Mouse (Mus musculus): ENCODE measurements around the gene Sipa1l3. TPM values are rescaled to one million over a fixed set of nuclear protein-coding genes. Genes with fewer than 3 reads are reported as not detected.
A peak's percentile ranks its signal among the peaks of the same experiment; 100 is the strongest.

The Sipa1l3 gene
- total and polyA plus RNA-seq, 2 experiments from 2014 or later = 19.7 to 110 TPM

DNA sequence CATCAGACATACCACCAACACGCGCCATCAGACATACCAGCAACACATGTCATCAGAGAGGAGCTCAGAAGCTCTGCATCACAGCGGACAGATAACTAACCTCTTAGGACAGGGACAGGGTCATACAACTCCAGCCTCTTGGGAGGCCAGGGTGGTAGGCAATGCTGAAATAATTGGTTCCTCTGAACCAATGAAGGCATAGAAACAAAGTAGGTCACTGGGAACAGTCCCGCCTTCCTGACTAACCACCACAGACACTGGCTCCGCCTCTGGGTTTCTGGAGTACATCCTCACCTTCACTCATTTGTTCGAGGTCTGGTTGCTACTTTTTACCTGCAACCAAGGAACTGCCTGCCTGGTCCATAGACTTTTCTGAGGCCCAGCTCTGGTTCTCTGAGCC lies 66.1 kb downstream of the Sipa1l3 start:
- no peaks in the 10 kb centered on the region for H3K36me3 ChIP-seq (ENCODE audit: insufficient read depth, low read length)
- no peak for DNase-seq (ENCODE audit: low spot score)
- H3K9ac ChIP-seq (replicated peaks; ENCODE audit: low read length) = no peak overlapping the region
- H3K27me3 ChIP-seq (ENCODE audit: insufficient read depth, low read length) = no peaks in the 10 kb centered on the region
- H3K4me1 ChIP-seq (ENCODE audit: insufficient read depth, low read length) = peaks cover 30% of the 10 kb centered on the region
- no peaks in the 10 kb centered on the region for H3K9me3 ChIP-seq (ENCODE audit: low read length)
- 83% methylated on average over 6 of the region's 6 CpGs for WGBS
- peak overlapping the region; percentile 70 for H3K27ac ChIP-seq
- no peak overlapping the region for H3K4me2 ChIP-seq (ENCODE audit: low read depth, low read length)
- ATAC-seq = no peak
- no peak overlapping the region for H3K4me3 ChIP-seq (ENCODE audit: low read length)
- no peak for TF ChIP-seq CTCF (IDR thresholded peaks at IDR 0.05; ENCODE audit: low read depth)

DNA sequence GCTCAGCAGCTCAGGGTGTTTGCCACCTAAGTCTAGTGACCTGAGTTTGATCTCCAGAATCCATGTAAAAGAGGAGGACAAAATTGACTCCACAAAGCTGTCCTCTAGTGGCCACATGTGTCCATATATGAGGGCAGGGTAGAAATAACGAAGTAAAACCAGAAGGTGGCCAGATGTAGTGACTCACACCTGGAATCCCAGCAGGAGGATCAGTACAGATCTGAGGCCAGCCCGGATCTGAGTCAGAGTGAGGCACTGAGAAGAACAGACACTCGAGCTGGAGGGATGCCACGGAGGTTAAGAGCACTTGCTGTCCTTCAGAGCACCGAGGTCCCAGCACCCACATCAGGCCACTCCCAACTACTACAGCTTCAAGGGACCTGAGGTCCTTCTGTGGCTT lies 68.3 kb downstream of the Sipa1l3 start:
- no peak overlapping the region for H3K4me3 ChIP-seq (ENCODE audit: low read length)
- H3K9ac ChIP-seq (replicated peaks; ENCODE audit: low read length) = no peak overlapping the region
- no peaks in the 10 kb centered on the region for H3K36me3 ChIP-seq (ENCODE audit: insufficient read depth, low read length)
- peaks cover 30% of the 10 kb centered on the region for H3K4me1 ChIP-seq (ENCODE audit: insufficient read depth, low read length)
- H3K27me3 ChIP-seq (ENCODE audit: insufficient read depth, low read length) = no peaks in the 10 kb centered on the region
- 77% methylated on average over 5 of the region's 5 CpGs for WGBS
- H3K9me3 ChIP-seq (ENCODE audit: low read length) = no peaks in the 10 kb centered on the region
- no peak overlapping the region for H3K4me2 ChIP-seq (ENCODE audit: low read depth, low read length)
- no peak for ATAC-seq
- TF ChIP-seq CTCF (IDR thresholded peaks at IDR 0.05; ENCODE audit: low read depth) = no peak
- no peak for DNase-seq (ENCODE audit: low spot score)
- H3K27ac ChIP-seq = no peak overlapping the region

DNA sequence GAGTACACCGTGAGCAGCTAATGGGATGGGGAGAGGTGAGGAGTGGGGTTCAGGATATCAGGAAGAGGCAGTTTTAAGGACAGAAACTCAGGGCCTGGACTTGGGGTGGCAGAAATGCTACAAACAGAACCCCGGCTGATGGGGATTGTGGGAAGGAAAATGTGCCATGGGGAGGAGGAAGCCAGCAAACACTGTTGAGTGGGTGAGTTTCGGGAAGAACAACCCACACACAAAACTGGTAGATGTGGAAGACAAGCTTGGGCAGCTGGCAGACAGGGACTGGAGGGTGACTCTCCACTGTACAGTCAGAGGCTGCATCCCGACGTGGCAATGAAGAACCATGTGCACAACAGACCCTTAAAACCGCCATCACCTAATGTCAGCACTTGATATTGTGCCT lies 69.6 kb downstream of the Sipa1l3 start:
- H3K9me3 ChIP-seq (ENCODE audit: low read length) = no peaks in the 10 kb centered on the region
- no peak overlapping the region for H3K4me3 ChIP-seq (ENCODE audit: low read length)
- no peak for ATAC-seq
- no peak overlapping the region for H3K27ac ChIP-seq
- H3K27me3 ChIP-seq (ENCODE audit: insufficient read depth, low read length) = no peaks in the 10 kb centered on the region
- H3K4me1 ChIP-seq (ENCODE audit: insufficient read depth, low read length) = peaks cover 31% of the 10 kb centered on the region
- no peaks in the 10 kb centered on the region for H3K36me3 ChIP-seq (ENCODE audit: insufficient read depth, low read length)
- DNase-seq (ENCODE audit: low spot score) = no peak
- no peak for TF ChIP-seq CTCF (IDR thresholded peaks at IDR 0.05; ENCODE audit: low read depth)
- H3K4me2 ChIP-seq (ENCODE audit: low read depth, low read length) = no peak overlapping the region
- WGBS = 91% methylated on average over 6 of the region's 6 CpGs
- no peak overlapping the region for H3K9ac ChIP-seq (replicated peaks; ENCODE audit: low read length)

DNA sequence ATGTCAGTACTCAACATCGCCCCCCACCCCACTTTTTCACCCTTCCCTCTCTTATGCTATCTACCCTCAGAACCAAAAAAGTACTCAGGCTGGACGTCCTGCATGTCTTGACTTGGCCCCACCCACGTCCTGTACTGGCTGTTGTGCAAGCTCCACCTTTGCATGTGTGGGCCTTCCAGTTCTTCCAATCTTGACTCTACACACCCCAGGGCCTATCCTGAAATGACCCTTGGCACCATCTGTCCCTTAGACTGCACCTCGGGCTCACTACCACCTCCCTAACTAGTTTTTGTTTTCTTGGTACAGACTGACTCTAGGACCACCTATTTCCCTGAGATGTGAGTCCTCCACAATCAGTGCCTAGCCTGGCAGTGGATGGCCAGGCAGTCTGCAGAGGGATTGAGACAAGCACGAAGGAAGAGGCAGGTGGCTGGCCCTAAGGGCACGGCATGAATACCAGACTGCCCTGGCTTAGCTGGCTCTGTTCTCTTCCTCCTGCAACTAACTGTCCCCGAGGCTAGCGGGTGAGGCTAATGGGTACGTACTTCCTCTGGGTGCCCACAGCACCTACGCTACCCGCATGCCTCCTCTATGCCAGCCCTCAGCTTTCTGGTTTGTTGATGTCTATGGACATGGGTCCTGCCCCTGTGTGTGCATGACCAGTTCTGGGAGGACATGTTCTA lies 71.2 kb downstream of the Sipa1l3 start:
- 83% methylated on average over 11 of the region's 11 CpGs for WGBS

DNA sequence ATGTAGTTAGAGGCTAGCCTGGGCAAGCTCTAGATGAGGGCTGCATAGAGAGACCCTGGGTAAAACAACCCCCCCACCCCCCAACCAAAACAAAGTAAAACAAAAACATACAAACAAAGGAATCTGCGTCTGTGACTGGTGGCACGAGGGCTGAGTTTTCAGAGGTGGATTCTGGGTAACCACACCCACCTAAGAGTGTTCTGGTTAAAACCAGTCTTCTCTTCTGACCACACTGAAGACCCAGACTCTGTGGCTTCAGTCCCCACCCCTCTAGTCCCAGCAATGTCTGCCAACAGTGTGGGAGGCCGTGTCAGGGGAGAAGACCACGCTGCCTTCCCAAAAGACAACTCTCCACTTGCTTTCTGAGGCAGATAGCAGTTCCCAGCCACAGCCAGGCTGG lies 72.3 kb downstream of the Sipa1l3 start:
- Histone ChIP-seq H3K9ac (replicated peaks; ENCODE audit: low read length) (no peak overlapping the region), H3K36me3 (ENCODE audit: insufficient read depth, low read length) (no peaks in the 10 kb centered on the region), H3K4me3 (ENCODE audit: low read length) (no peak overlapping the region), H3K4me2 (ENCODE audit: low read depth, low read length) (no peak overlapping the region), H3K27ac (no peak overlapping the region), H3K4me1 (ENCODE audit: insufficient read depth, low read length) (peaks cover 8% of the 10 kb centered on the region; the same call in 1 of the 2 replicates), H3K9me3 (ENCODE audit: low read length) (no peaks in the 10 kb centered on the region), H3K27me3 (ENCODE audit: insufficient read depth, low read length) (no peaks in the 10 kb centered on the region)
- ATAC-seq = no peak
- WGBS = 88% methylated on average over 4 of the region's 4 CpGs
- DNase-seq (ENCODE audit: low spot score) = no peak
- TF ChIP-seq CTCF (IDR thresholded peaks at IDR 0.05; ENCODE audit: low read depth) = no peak

More for the DNA sequence above, 71.2 kb downstream of the Sipa1l3 start:
- Histone ChIP-seq H3K4me1 (ENCODE audit: insufficient read depth, low read length) (peaks cover 16% of the 10 kb centered on the region), H3K4me2 (ENCODE audit: low read depth, low read length) (no peak overlapping the region), H3K36me3 (ENCODE audit: insufficient read depth, low read length) (no peaks in the 10 kb centered on the region), H3K27ac (no peak overlapping the region), H3K27me3 (ENCODE audit: insufficient read depth, low read length) (no peaks in the 10 kb centered on the region), H3K4me3 (ENCODE audit: low read length) (no peak overlapping the region), H3K9me3 (ENCODE audit: low read length) (no peaks in the 10 kb centered on the region), H3K9ac (replicated peaks; ENCODE audit: low read length) (no peak overlapping the region)
- no peak for TF ChIP-seq CTCF (IDR thresholded peaks at IDR 0.05; ENCODE audit: low read depth)
- no peak for DNase-seq (ENCODE audit: low spot score)
- ATAC-seq = no peak

DNA sequence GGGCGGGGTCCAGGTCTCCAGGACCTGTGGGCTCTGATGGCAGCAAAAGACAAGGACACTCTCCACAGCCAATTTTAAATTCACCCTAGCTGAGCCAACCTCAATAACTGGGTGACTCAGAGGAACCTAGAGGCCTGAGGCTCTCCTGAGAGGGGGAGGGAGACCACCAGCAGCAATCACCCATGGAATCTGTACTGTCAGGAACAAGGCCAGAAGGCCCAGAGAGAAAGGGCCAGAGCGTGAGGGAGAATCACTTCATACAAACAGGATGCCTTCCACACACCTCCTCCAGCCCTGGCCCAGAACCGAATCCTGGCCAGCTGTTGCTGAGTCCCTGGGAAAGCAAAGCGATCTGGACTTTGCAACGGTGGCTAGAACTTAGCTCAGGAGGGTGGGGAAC lies 73.9 kb downstream of the Sipa1l3 start:
- H3K4me1 ChIP-seq (ENCODE audit: insufficient read depth, low read length) = peaks cover 11% of the 10 kb centered on the region; the same call in 1 of the 2 replicates
- H3K27me3 ChIP-seq (ENCODE audit: insufficient read depth, low read length) = no peaks in the 10 kb centered on the region
- 68% methylated on average over 5 of the region's 5 CpGs for WGBS
- no peak overlapping the region for H3K9ac ChIP-seq (replicated peaks; ENCODE audit: low read length)
- no peak overlapping the region for H3K4me3 ChIP-seq (ENCODE audit: low read length)
- TF ChIP-seq CTCF (IDR thresholded peaks at IDR 0.05; ENCODE audit: low read depth) = no peak
- DNase-seq (ENCODE audit: low spot score) (no peak), ATAC-seq (no peak)
- no peaks in the 10 kb centered on the region for H3K9me3 ChIP-seq (ENCODE audit: low read length)
- no peaks in the 10 kb centered on the region for H3K36me3 ChIP-seq (ENCODE audit: insufficient read depth, low read length)
- no peak overlapping the region for H3K4me2 ChIP-seq (ENCODE audit: low read depth, low read length)
- peak overlapping the region; percentile 46; the same call in 1 of the 2 replicates for H3K27ac ChIP-seq

DNA sequence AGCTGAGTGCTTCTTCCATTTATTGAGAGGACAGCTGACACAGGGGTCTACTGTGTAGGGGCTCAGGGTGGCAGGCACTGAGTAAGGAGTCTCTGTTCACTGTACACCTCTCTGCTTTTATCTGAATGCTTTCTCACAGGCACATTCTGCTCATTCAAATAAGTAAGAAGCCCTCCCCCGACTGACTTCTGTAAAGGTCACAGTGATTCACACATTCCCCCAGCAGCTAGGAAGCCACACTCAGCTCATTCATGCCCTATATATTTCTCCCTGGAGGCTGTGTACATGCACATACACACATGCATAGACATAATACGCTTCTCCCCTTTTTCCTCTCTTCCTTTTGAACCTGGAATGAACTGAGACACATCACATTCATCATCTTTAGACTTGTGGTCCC lies 74.4 kb downstream of the Sipa1l3 start:
- Histone ChIP-seq H3K36me3 (ENCODE audit: insufficient read depth, low read length) (no peaks in the 10 kb centered on the region), H3K4me1 (ENCODE audit: insufficient read depth, low read length) (peaks cover 11% of the 10 kb centered on the region; the same call in 1 of the 2 replicates), H3K4me2 (ENCODE audit: low read depth, low read length) (no peak overlapping the region), H3K27me3 (ENCODE audit: insufficient read depth, low read length) (no peaks in the 10 kb centered on the region), H3K9me3 (ENCODE audit: low read length) (no peaks in the 10 kb centered on the region), H3K4me3 (ENCODE audit: low read length) (no peak overlapping the region), H3K27ac (peak overlapping the region; percentile 46; the same call in 1 of the 2 replicates), H3K9ac (replicated peaks; ENCODE audit: low read length) (no peak overlapping the region)
- TF ChIP-seq CTCF (IDR thresholded peaks at IDR 0.05; ENCODE audit: low read depth) = no peak
- 65% methylated on average over 2 of the region's 2 CpGs for WGBS
- no peak for DNase-seq (ENCODE audit: low spot score)
- 0 out of 2 replicates have a peak, but pooled peaks have one; percentile 13 for ATAC-seq

All from hindbrain, postnatal 0 days (tissue).